Mouse (Mus musculus) CD4-positive, CD25-positive, alpha-beta regulatory T cell, adult 2 months (primary cell): ENCODE results near the gene Tspyl3.

ENCODE experiments used
- DNase-seq: peaks from one replicate; pipeline ENCODE4 v3.0.0-alpha.2; 2012; ENCODE audit warnings: low read depth, low spot score

Gene Tspyl3

DNA sequence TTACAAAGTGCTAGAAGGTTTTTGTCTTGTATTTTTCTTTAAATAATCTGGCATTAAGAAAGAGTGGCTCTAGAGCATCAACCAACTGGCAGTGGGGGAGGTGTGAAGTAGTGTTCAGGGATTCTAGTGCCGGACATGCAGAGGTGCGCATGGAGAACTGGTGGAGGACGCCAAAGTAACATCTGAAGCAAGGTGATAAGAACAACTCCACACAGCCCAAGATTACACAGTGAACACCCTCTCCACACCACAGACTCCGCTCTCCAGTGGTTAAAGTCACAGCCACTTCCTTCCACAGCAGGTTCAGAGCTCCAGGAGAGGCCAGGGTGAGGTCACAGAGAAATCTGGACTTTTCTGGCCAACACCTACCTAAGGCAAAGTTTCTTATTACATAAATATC, 2.7 kb upstream of the Tspyl3 start:
- DNase-seq: no peak

DNA sequence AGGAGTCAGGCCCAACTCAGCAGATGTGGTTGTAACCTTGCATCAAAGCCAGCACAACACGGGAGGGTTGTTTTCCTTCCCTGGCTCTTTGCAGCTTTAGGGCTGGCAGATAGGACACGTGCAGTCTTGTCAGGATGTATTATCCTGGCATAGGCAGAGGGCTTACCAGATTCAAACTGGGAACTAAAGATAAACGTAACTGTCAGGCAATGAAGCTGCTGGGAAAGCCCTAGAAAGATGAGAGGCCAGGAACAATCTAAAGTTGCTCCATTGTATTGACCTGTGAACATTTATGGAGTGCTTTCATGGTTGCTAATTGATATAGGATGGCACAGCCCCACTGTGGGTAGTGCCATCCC, 333 bp upstream of the Tspyl3 start:
- DNase-seq: no peak

DNA sequence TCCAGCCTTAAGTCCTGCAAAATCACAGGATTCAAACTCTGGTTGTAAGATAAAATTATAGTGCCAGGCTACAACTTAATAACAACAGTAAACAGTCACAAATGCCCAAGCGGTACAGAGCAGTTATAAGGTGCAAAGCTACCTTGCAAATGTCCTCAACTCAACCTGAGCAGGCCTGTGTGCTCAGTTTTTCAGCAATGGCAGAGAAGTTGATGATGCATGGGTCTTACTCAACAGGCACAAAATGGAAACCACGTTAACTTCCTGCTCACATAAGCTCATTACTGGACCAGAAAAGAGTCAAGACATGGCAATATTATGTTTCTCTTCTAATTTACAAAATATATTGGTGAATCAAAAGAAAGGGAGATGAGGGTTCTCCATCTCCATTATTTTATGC, 2.7 kb downstream of the Tspyl3 start:
- DNase-seq: no peak

GRCm38 (mm10) chr2:153222130-153222529, 3.1 kb downstream of the Tspyl3 start:
- no peak for DNase-seq

GRCm38 (mm10) chr2:153221620-153222019, 3.6 kb downstream of the Tspyl3 start:
- no peak for DNase-seq

GRCm38 (mm10) chr2:153218516-153218915, 6.7 kb downstream of the Tspyl3 start:
- no peak for DNase-seq

- DNase-seq: no peak
These were observed 7.4 kb downstream of the Tspyl3 start for GRCm38 (mm10) chr2:153217826-153218340.

DNA sequence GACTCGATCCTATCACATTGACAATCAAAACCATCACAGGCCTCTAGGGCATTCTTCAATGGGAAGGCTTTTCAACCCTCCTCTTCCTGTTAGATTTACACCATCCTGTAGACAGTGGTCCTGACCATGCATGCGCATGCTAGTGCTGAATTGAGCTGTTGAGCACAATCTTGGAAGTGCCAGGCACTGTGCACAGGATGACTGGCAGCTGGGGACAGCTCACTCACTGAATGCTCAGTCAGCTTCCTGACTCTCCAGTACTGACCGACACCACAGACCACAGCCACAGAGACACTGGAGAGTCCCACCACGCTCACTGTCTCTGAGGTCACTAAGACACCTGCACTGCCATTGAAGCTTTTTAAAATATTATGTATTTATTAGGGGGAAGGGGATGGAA, 9.8 kb downstream of the Tspyl3 start:
- DNase-seq: peak; percentile 35

GRCm38 (mm10) chr2:153214771-153215259, 10.4 kb downstream of the Tspyl3 start:
- DNase-seq: peak; percentile 73

GRCm38 (mm10) chr2:153213351-153213750, 11.9 kb downstream of the Tspyl3 start:
- DNase-seq: no peak

DNA sequence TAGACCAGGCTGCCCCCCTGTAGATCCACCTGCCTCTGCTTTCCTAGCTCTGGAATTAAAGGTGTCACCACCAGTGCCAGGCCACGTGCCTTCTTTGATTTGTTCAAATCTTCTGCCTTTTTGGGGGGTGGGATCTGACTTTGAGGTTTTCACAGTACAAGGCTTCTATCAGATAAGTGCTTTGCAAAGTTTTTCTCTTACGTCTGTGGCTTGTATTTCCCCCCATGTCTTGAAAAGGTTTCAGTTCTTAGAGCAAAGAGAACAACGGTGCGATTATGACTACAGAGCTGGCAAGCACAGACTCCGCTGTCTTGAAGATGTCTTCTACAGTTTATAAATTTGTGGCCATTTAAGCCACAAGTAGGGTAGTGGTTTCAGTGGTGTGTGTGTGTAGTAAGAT, 13.8 kb downstream of the Tspyl3 start:
- peak; percentile 57 for DNase-seq

DNA sequence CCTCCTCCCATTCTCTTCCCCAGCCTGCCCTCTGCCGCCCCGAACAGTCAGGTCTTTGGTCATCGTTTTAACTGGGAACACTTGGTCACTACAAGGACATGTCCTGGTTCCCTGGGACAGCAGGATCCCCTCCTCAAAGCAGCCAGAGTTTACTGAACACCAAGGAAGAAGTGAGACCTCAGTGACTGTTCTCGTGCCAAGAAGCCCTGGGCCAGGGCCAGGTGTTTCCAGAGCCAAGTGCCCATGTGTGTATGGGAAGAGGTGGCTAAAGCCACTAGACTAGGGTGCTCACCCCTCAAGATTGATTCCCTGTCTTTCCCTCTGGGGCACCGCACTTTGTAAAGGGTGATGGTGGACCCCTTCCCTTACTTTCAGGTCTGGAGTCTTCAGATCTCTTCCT, 16.0 kb downstream of the Tspyl3 start:
- DNase-seq: no peak

GRCm38 (mm10) chr2:153208149-153208548, 17.1 kb downstream of the Tspyl3 start:
- no peak for DNase-seq

DNA sequence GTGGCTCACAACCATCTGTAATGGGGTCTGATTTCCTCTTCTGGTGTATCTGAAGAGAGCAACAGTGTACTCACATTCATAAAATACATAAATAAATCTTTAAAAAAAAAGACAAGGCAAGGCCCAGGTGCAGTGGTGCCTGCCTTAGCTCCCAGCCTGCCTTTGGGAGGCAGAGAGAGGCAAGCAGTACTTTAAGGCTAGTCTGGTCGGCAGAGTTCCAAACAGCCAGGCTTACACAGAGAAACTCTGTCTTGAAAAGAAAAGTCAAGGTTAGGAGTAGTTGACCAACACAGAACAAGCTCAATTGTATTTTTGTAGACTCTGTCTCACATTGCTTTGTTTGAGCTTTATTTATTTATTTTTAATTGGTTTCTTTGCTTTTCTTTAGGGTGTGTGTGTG, 22.5 kb downstream of the Tspyl3 start:
- DNase-seq: no peak

DNA sequence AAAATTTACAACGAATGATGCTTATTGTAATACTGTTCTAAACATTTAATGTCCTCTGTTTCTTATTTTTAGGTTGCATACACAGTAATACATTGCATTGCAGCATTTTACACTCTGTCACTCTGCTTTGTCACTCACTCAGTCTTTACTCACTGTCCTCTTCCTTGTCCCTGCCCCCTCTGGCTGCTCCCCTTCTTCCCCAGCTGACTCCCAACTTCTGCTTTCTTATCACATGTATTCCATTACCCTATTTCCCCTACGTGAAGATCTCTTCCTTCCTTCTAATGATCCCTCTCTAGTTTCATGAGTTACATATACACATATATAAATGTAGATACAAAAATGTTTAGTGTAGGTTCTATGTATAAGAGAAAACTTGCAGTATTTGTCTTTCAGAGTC, 26.1 kb downstream of the Tspyl3 start:
- DNase-seq: no peak

GRCm38 (mm10) chr2:153198485-153198884, 26.8 kb downstream of the Tspyl3 start:
- DNase-seq: no peak

- DNase-seq: no peak
These were observed 31.0 kb downstream of the Tspyl3 start for GRCm38 (mm10) chr2:153194255-153194654.

DNA sequence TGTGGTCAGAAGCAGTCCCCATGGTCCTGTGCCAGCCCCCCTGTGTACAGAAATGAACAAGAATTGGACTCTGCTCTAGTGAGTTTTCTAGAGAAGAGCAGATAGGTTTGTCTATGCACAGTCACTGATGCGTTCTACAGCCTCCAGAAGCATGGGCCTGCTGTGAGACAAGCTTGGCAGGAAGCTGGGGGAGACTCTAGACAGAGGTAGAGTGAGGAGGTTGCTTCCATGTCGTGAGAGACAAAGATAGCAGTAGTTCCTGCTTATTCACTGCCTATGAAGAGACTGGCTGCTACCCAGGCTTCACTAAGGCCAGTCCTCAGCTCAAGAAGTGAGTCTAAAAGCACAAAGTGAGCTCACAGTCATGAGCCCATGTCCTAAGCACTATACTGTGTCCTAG, 34.0 kb downstream of the Tspyl3 start:
- DNase-seq: no peak

- no peak for DNase-seq
These were observed 37.4 kb downstream of the Tspyl3 start for GRCm38 (mm10) chr2:153187848-153188247.

- DNase-seq: no peak
These were observed 39.1 kb downstream of the Tspyl3 start for GRCm38 (mm10) chr2:153186176-153186591.

DNA sequence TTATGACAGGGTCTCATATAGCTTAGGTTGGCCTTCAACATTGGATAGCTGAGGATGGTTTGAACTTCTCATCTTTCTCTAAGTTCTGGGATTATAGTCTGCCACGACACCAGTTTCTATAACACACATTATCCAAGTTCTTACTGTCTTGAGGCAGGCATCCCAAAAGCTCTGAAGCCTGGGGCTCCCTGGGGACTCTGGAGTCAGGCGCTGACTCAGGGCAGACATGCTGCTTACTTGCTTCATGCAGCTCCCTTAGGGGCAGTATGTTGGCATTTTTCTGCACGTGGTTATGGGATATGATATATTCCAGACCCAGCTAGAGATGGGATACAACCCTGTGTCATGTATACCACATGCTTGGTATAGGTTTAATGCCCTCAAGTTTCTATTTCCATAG, 45.3 kb downstream of the Tspyl3 start:
- DNase-seq: no peak

DNA sequence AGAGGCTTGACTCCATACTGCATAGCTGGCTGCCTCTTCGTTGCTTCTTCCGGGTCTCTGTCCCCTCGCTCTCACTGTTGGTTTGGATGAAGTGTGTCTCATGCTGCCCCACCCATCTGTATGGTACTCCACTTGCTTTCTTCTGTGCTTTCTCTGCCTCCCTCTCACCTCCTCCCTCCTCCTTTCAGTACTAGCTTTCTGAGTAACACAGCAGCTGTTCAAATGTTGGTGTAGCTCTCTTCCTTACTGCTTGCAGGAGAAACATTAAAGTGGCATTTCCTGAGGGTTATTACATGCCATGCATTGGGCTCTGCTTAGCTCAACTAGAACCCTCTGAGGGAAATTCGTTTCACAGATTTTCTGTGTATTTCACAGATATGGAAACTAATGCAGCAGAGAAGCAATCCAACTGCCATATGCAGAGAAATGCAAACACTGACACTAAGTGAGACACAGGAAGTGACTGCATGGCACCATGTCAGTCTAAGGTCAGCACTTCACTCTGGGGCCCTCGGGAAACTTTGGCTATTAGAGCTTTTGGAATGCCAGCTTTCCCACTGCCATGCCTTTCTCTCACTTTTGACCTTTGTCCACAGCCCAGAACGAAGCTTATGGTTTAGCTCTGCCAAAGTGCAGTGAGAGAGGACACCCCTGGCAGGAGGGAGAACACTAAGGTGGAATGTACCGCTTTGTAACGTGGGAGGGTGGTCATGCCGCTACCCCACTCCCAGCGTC, 45.9 kb downstream of the Tspyl3 start:
- no peak for DNase-seq

GRCm38 (mm10) chr2:153177188-153177587, 48.1 kb downstream of the Tspyl3 start:
- DNase-seq: no peak
